Mouse (Mus musculus) midbrain, postnatal 0 days (tissue): ENCODE data around the gene Creg1. TPM values are rescaled to one million over a fixed set of nuclear protein-coding genes. Genes with fewer than 3 reads are reported as not detected.
A peak's percentile ranks its signal among the peaks of the same experiment; 100 is the strongest.

ENCODE experiments used
- ATAC-seq: fragments of 200-750 bp; cut with Nextera tagmentation; 2 replicates; pipeline ENCODE4 v1.8.0; 2017; ENCODE audit warnings: moderate number of reproducible peaks, mild to moderate bottlenecking, moderate TSS enrichment, moderate library complexity; ENCODE audit not compliant: low FRiP score
- DNase-seq: peaks from one replicate; pipeline ENCODE4 v3.0.0-alpha.2; 2015; ENCODE audit warnings: low spot score
- H3K27ac ChIP-seq: fragments of 300-500 bp; sonication (generic); 2 replicates; pipeline ENCODE4 v1.5.1; 2014; ENCODE audit warnings: low read depth, mild to moderate bottlenecking, low read length, mixed read lengths
- H3K27me3 ChIP-seq: fragments of 300-500 bp; sonication (generic); 2 replicates; pipeline ENCODE4 v1.6.1; 2014; ENCODE audit warnings: low read length, control low read depth, mixed read lengths; ENCODE audit not compliant: insufficient read depth
- H3K36me3 ChIP-seq: fragments of 300-500 bp; sonication (generic); 2 replicates; pipeline ENCODE4 v1.6.1; 2014; ENCODE audit warnings: low read length, control low read depth, mixed read lengths; ENCODE audit not compliant: insufficient read depth
- H3K4me1 ChIP-seq: fragments of 300-500 bp; sonication (generic); 2 replicates; pipeline ENCODE4 v1.6.1; 2014; ENCODE audit warnings: mild to moderate bottlenecking, control low read depth, antibody characterized with exemption, low read length, mixed read lengths; ENCODE audit not compliant: insufficient read depth
- H3K4me2 ChIP-seq: fragments of 300-500 bp; sonication (generic); 2 replicates; pipeline ENCODE4 v1.6.1; 2014; ENCODE audit warnings: low read depth, mild to moderate bottlenecking, low read length, mixed read lengths; ENCODE audit not compliant: poor library complexity, severe bottlenecking
- H3K4me3 ChIP-seq: fragments of 300-500 bp; sonication (generic); 2 replicates; pipeline ENCODE4 v1.5.1; 2014; ENCODE audit warnings: low read depth, mild to moderate bottlenecking, low read length, moderate library complexity
- H3K9ac ChIP-seq: fragments of 300-500 bp; sonication (generic); replicated peaks from 2 replicates; pipeline ENCODE4 v1.6.1; 2014; ENCODE audit warnings: mild to moderate bottlenecking, low read length, moderate library complexity, mixed read lengths; ENCODE audit not compliant: poor library complexity, severe bottlenecking
- H3K9me3 ChIP-seq: fragments of 300-500 bp; sonication (generic); 2 replicates; pipeline ENCODE4 v1.6.1; 2016; ENCODE audit warnings: low read length, control low read depth
- CTCF ChIP-seq: IDR thresholded peaks from 2 replicates; pipeline ENCODE4 v1.5.1; 2016; ENCODE audit warnings: antibody characterized with exemption, mild to moderate bottlenecking
- WGBS: fragments of 180-500 bp; shearing (Covaris S2); extraction: QIAGEN DNeasy Blood & Tissue Kit; methylation state at CpG from one replicate; pipeline ENCODE4 v1.1.7; 2014; 5-methylcytosine and 5-hydroxymethylcytosine counted together
- polyA plus RNA-seq: library from polyadenylated mRNA; unstranded; fragments of >200 nt; fragmentation: Nextera tagmentation; extraction: Ambion mirVana; gene quantifications from 2 replicates; pipeline ENCODE4 v1.2.1, GENCODE M21; 2015
- total RNA-seq: library from RNA; depleted of rRNA; stranded (reverse); fragments of >200 nt; gene quantifications from 2 replicates; pipeline ENCODE4 v1.2.3, GENCODE M21; 2014

The Creg1 gene
- total and polyA plus RNA-seq, 2 experiments from 2014 or later = 21.3 to 47.0 TPM

DNA sequence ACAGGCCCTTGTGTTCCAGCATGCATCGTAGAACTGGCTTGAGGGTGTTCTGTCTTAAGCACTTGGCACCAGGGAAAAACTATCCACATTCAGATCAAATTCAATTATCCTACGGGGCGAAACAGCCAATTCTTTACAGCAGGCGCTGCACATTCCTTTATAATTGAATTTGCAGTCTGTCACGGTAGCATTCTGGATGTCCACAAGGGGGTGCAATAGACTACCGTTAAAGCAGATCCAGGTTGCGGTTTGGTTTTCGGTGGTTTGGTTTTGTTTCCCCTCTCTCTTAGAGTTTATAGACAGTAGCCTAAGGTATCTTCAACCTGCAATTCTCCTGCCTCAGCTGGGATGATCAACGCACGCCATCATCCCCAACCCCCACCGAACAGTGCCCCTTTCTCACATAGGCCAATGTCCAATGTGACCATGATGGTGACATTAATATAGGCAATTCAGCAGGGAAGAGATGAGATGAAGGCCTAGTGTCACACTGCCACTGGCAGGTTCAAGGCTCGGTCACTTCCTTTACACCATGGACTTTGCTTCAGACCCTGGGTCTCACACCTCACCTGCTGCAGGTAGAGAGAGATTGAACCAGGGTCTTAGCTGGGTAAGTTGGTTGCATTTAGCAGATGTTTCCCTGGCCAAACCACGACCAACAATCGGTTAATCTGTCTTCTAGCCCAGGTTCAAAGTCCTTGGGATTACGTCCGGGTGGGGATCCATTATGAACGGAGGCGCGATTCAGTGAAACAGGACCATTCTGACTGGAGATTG is 12.2 kb downstream of the Creg1 start:
- peak; percentile 88 for TF ChIP-seq CTCF
- no peaks in the 10 kb centered on the region for H3K4me1 ChIP-seq
- H3K4me2 ChIP-seq = no peak overlapping the region
- H3K27ac ChIP-seq = no peak overlapping the region
- no peaks in the 10 kb centered on the region for H3K36me3 ChIP-seq
- DNase-seq (peak; percentile 88), ATAC-seq (no peak)
- H3K27me3 ChIP-seq = no peaks in the 10 kb centered on the region; the same call in 1 of the 2 replicates
- 43% methylated on average over 19 of the region's 19 CpGs for WGBS
- H3K9me3 ChIP-seq = no peaks in the 10 kb centered on the region
- no peak overlapping the region for H3K9ac ChIP-seq
- H3K4me3 ChIP-seq = no peak overlapping the region

GRCm38 (mm10) chr1:165779954-165780585 is 16.5 kb downstream of the Creg1 start:
- no peak overlapping the region for H3K27ac ChIP-seq

DNA sequence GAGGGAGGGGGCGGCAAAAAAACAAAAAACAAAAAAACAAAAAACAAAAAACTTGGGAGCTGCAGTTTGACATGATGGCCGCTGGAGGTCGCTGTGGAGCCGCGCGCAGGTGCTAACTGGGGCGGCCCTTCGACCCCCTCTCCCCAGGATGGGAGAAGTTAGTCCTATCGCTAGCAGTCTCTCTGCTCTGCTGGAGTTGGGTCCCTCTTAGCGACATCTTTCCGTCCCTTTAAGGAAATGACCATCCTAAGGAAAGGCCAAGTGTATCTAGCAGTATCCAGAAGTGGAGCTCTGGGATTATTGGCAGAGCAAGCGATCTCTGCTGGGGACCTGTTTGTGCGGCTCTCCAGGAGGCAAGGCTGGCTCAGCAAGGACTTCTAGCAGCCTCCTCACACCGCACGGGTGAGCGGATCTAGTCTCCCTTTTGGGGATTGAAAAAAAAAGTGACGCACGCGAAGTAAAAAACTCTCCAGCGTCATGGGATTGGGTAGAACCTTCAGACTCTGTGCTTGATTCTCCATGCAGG is 17.1 kb downstream of the Creg1 start:
- peak; percentile 86 for TF ChIP-seq CTCF
- Histone ChIP-seq H3K4me3 (peak overlapping the region; percentile 27), H3K4me2 (peak overlapping the region; percentile 55), H3K27me3 (no peaks in the 10 kb centered on the region; the same call in 1 of the 2 replicates), H3K9me3 (no peaks in the 10 kb centered on the region), H3K36me3 (no peaks in the 10 kb centered on the region), H3K27ac (no peak overlapping the region), H3K9ac (no peak overlapping the region), H3K4me1 (no peaks in the 10 kb centered on the region)
- 3% methylated on average over 20 of the region's 20 CpGs for WGBS
- ATAC-seq = peak; percentile 60; the same call in 1 of the 2 replicates
- peak; percentile 23 for DNase-seq

More at GRCm38 (mm10) chr1:165779954-165780585, 16.5 kb downstream of the Creg1 start:
- peak; percentile 79 for TF ChIP-seq CTCF
- Histone ChIP-seq H3K9ac (no peak overlapping the region), H3K36me3 (no peaks in the 10 kb centered on the region), H3K4me2 (peak overlapping the region; percentile 55), H3K4me3 (peak overlapping the region; percentile 27), H3K9me3 (no peaks in the 10 kb centered on the region), H3K4me1 (no peaks in the 10 kb centered on the region), H3K27me3 (no peaks in the 10 kb centered on the region; the same call in 1 of the 2 replicates)
- ATAC-seq (no peak; the same call in 1 of the 2 replicates), DNase-seq (peak; percentile 80)
- 1% methylated on average over 13 of the region's 13 CpGs for WGBS

- no peak for ATAC-seq
- WGBS = 85% methylated on average over 9 of the region's 9 CpGs
- TF ChIP-seq CTCF = no peak
These were observed 17.9 kb downstream of the Creg1 start for GRCm38 (mm10) chr1:165781426-165781825.

GRCm38 (mm10) chr1:165781911-165782310 is 18.4 kb downstream of the Creg1 start:
- WGBS = 88% methylated on average over 12 of the region's 12 CpGs
- no peak for DNase-seq
- no peak overlapping the region for H3K9ac ChIP-seq

More at GRCm38 (mm10) chr1:165781426-165781825, 17.9 kb downstream of the Creg1 start:
- Histone ChIP-seq H3K9ac (no peak overlapping the region), H3K4me1 (no peaks in the 10 kb centered on the region), H3K4me3 (no peak overlapping the region), H3K27ac (no peak overlapping the region), H3K9me3 (no peaks in the 10 kb centered on the region), H3K36me3 (no peaks in the 10 kb centered on the region), H3K27me3 (no peaks in the 10 kb centered on the region; the same call in 1 of the 2 replicates), H3K4me2 (no peak overlapping the region)
- DNase-seq = no peak

More at GRCm38 (mm10) chr1:165781911-165782310, 18.4 kb downstream of the Creg1 start:
- no peak for ATAC-seq
- no peak overlapping the region for H3K4me2 ChIP-seq
- no peak overlapping the region for H3K4me3 ChIP-seq
- no peaks in the 10 kb centered on the region for H3K36me3 ChIP-seq
- H3K4me1 ChIP-seq = no peaks in the 10 kb centered on the region
- H3K27ac ChIP-seq = no peak overlapping the region
- H3K9me3 ChIP-seq = no peaks in the 10 kb centered on the region
- no peak for TF ChIP-seq CTCF
- H3K27me3 ChIP-seq = no peaks in the 10 kb centered on the region; the same call in 1 of the 2 replicates
